Mouse (Mus musculus): ENCODE data around the gene S100a14.

DNA sequence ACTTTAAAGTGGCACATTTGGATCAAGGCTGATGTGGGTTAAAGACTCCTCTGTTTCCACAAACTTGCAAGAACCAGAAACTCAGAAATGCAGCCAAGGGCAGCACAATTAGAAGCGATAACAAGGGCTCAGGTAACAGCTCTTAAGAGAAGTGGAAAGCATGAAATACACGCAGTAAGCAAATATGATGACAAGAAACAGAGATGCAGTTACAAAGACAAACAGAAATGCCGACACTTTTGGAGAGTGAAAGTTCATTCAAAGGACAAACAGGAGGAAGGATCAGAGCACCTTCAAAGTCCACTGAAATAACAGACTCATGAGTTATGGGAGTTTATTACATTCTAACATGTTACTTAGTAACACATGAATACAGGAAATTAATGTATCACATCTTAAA is 20.3 kb upstream of the S100a14 start:
- no peak for TF ChIP-seq POLR2A (IDR thresholded peaks at IDR 0.05; ENCODE audit: extremely low read depth, insufficient read depth, low read length)
- no peak for TF ChIP-seq CTCF (IDR thresholded peaks at IDR 0.05; ENCODE audit: low read depth, low read length)
